Mouse (Mus musculus) heart, embryonic 15.5 days (tissue): ENCODE data around the gene Rnf157. TPM values are rescaled to one million over a fixed set of nuclear protein-coding genes. Genes with fewer than 3 reads are reported as not detected.

ENCODE experiments used
- ATAC-seq: fragments of 200-750 bp; cut with Nextera tagmentation; replicated peaks from 2 replicates; pipeline ENCODE4 v1.8.0; 2017; ENCODE audit warnings: low read depth, moderate TSS enrichment; ENCODE audit not compliant: insufficient number of reproducible peaks, insufficient read depth, low FRiP score
- H3K27ac ChIP-seq: fragments of 300-500 bp; sonication (generic); 2 replicates; pipeline ENCODE4 v1.5.1; 2015; ENCODE audit warnings: mild to moderate bottlenecking, inconsistent platforms
- H3K27me3 ChIP-seq: fragments of 300-500 bp; sonication (generic); 2 replicates; pipeline ENCODE4 v1.6.1; 2015; ENCODE audit warnings: inconsistent platforms
- H3K36me3 ChIP-seq: fragments of 300-500 bp; sonication (generic); 2 replicates; pipeline ENCODE4 v1.6.1; 2015; ENCODE audit warnings: mild to moderate bottlenecking, inconsistent platforms
- H3K4me1 ChIP-seq: fragments of 300-500 bp; sonication (generic); replicated peaks from 2 replicates; pipeline ENCODE4 v1.6.1; 2015; ENCODE audit warnings: inconsistent platforms
- H3K4me2 ChIP-seq: fragments of 300-500 bp; sonication (generic); 2 replicates; pipeline ENCODE4 v1.6.1; 2015; ENCODE audit warnings: inconsistent platforms, mild to moderate bottlenecking, moderate library complexity
- H3K4me3 ChIP-seq: fragments of 300-500 bp; sonication (generic); 2 replicates; pipeline ENCODE4 v1.5.1; 2015; ENCODE audit warnings: mild to moderate bottlenecking, inconsistent platforms
- H3K9ac ChIP-seq: fragments of 300-500 bp; sonication (generic); 2 replicates; pipeline ENCODE4 v1.6.1; 2015; ENCODE audit warnings: mild to moderate bottlenecking, inconsistent platforms
- H3K9me3 ChIP-seq: fragments of 300-500 bp; sonication (generic); replicated peaks from 2 replicates; pipeline ENCODE4 v1.6.1; 2016; ENCODE audit warnings: inconsistent platforms
- WGBS: fragments of 180-500 bp; shearing (Covaris S2); methylation state at CpG from one replicate; pipeline ENCODE4 v1.1.7; 2015; ENCODE audit warnings: mixed read lengths; 5-methylcytosine and 5-hydroxymethylcytosine counted together
- polyA plus RNA-seq: library from polyadenylated mRNA; unstranded; fragments of >200 nt; fragmentation: Nextera tagmentation; extraction: Ambion mirVana; gene quantifications from 2 replicates; pipeline ENCODE4 v1.2.1, GENCODE M21; 2015

The Rnf157 gene
- polyA plus RNA-seq, 1 experiment from 2014 or later: 7.1 TPM

DNA sequence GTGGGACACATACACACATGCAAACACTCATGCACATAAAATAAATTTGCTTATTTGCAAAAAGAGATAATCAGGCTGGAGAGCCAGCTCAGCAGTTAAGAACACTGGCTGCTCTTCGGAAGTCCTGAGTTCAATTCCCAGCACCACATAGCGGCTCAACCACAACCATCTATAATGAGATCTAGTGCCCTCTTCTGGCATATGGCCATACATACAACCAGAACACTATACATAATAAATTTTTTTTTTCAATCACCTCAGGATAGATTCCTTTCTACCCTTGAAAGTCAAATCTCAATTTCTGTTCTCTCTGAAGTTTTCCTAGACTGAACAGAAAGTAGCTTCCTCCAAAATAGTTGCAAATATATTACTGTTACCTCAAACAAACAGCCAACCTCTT, 107.4 kb downstream of the Rnf157 start:
- H3K27me3 ChIP-seq: no peaks in the 10 kb centered on the region
- ATAC-seq: no peak
- peak overlapping the region; percentile 87 for H3K4me2 ChIP-seq
- H3K36me3 ChIP-seq: peaks cover 48% of the 10 kb centered on the region
- peak overlapping the region; percentile 75 for H3K4me3 ChIP-seq
- H3K27ac ChIP-seq: no peak overlapping the region
- no peaks in the 10 kb centered on the region for H3K9me3 ChIP-seq
- peaks cover 6% of the 10 kb centered on the region for H3K4me1 ChIP-seq
- 95% methylated on average over 2 of the region's 2 CpGs for WGBS
- 0 out of 2 replicates have a peak overlapping the region, but pooled peaks have one; percentile 77 for H3K9ac ChIP-seq

DNA sequence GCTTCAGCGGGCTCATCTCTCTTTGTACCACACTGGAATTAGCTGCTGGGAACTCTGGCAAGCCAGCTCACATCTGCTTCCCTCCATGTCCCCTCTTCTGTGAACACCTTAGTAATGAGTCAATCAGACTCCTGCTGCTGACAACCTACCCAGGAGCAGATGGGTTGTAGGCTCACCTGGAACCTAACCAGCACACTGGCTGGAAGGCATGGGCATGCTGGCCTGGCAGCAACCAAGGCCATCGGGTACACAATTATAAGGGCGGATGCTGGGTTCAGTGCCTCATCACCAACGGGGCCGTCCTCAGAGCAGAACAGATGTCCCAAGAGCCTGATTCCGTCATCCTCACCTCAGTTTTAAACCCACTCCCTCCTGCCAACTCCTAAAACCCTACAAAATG, 114.2 kb downstream of the Rnf157 start:
- Histone ChIP-seq H3K27me3 (no peaks in the 10 kb centered on the region), H3K4me1 (no peaks in the 10 kb centered on the region), H3K9me3 (no peaks in the 10 kb centered on the region), H3K9ac (no peak overlapping the region), H3K27ac (no peak overlapping the region), H3K36me3 (peaks cover 77% of the 10 kb centered on the region), H3K4me3 (no peak overlapping the region), H3K4me2 (no peak overlapping the region)
- 92% methylated on average over 6 of the region's 6 CpGs for WGBS
- no peak for ATAC-seq

DNA sequence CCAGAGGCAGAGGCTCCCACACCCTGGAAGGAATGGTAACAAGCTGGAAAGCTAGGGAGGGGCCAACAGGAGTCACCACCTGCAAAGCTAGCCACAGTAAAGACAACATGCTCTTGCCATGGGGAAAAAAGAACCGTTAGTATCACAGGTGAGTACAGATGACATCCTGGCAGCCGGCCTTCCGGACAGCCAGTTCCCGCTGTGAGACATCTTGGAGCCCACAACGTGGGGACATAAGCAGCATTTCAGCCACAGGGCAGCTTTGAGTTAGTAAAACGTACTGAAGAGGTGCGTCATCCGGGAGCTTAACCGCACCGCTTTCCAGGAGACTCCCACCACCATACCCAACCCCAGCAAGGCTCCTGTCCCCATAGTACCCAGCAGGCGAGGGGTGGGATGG, 114.6 kb downstream of the Rnf157 start:
- no peak overlapping the region for H3K4me2 ChIP-seq
- H3K36me3 ChIP-seq: peaks cover 73% of the 10 kb centered on the region
- H3K27ac ChIP-seq: no peak overlapping the region
- H3K27me3 ChIP-seq: no peaks in the 10 kb centered on the region
- no peaks in the 10 kb centered on the region for H3K9me3 ChIP-seq
- no peak overlapping the region for H3K9ac ChIP-seq
- no peak for ATAC-seq
- 82% methylated on average over 11 of the region's 11 CpGs for WGBS
- H3K4me3 ChIP-seq: no peak overlapping the region
- no peaks in the 10 kb centered on the region for H3K4me1 ChIP-seq

DNA sequence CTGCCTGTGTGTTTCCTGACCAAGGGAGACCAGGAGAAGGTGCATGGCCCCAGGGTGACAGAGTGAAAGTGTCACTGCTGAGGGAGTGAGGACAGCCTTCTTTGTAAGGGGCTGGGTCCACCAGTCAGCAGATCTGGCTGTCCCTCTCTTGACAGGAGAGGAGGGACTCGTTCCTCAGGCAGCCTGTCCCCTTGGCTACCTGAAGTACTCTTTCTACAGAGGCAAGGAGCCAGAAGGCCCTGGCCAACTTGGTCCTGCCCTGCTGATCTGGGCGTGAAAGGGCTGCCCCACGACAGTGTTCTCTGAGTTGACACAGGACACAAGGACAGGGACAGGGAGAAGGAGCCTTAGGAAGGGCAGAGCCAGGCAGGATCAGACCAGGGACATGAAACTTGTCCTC, 115.8 kb downstream of the Rnf157 start:
- no peak overlapping the region for H3K9ac ChIP-seq
- peaks cover 67% of the 10 kb centered on the region for H3K36me3 ChIP-seq
- H3K4me3 ChIP-seq: no peak overlapping the region
- no peak overlapping the region for H3K27ac ChIP-seq
- 54% methylated on average over 3 of the region's 3 CpGs for WGBS
- H3K4me2 ChIP-seq: no peak overlapping the region
- H3K27me3 ChIP-seq: no peaks in the 10 kb centered on the region
- H3K4me1 ChIP-seq: no peaks in the 10 kb centered on the region
- no peak for ATAC-seq
- no peaks in the 10 kb centered on the region for H3K9me3 ChIP-seq

DNA sequence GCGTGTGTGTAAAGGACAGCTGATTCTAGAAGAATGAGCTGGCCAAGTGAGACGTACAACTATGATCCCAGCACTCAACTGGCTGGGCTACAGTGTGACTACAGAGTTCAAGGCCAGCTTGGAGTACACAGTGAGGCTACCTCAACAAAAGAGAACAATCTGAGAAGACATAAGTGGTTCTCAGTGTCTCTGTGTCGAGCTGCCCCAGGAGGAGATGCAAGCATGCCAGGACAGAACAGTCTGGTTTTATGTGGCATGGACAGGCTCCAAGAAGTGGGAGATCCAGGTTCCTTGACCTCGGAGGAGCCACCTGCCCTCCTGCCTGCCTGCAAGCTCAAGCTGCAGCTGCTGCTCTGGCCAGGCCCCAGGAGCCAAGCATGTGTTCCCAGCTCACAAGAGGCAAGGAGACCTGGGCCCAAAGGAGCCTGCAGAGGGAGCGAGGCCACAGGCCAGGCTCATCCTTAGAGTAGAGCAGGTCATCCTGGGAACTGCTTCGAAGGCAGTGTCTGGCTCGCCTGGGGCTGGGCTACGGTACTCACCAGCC, 116.6 kb downstream of the Rnf157 start:
- no peak for ATAC-seq
- Histone ChIP-seq H3K4me3 (no peak overlapping the region), H3K9ac (no peak overlapping the region), H3K4me2 (no peak overlapping the region), H3K9me3 (no peaks in the 10 kb centered on the region), H3K36me3 (peaks cover 66% of the 10 kb centered on the region), H3K27ac (no peak overlapping the region), H3K4me1 (peaks cover under 1% of the 10 kb centered on the region; the same call in 1 of the 2 replicates), H3K27me3 (no peaks in the 10 kb centered on the region)
- WGBS: 86% methylated on average over 8 of the region's 8 CpGs

DNA sequence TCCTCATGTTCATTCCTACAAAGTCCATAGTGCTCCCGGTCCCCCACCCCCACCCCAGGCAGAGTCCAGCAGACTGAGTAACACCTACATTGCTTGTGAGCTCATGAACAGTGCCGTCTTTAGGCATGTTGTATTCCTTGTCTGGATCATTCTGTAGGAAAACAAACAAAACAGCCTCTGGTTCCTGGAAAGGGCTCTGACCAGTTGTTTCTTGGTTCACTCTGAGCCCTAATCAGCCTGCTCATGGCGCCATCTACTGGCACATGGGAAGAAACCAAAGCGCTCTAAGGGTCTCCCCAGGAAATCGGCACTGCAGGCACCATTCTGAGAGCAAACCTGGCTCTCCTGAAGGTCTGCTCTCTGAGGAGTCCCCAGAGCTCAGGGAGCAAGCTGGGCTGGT, 118.5 kb downstream of the Rnf157 start:
- no peak overlapping the region for H3K4me2 ChIP-seq
- peaks cover 8% of the 10 kb centered on the region; the same call in 1 of the 2 replicates for H3K4me1 ChIP-seq
- no peak overlapping the region for H3K27ac ChIP-seq
- 29% methylated on average over 5 of the region's 5 CpGs for WGBS
- no peaks in the 10 kb centered on the region for H3K9me3 ChIP-seq
- no peak for ATAC-seq
- H3K9ac ChIP-seq: no peak overlapping the region
- no peaks in the 10 kb centered on the region for H3K27me3 ChIP-seq
- peaks cover 59% of the 10 kb centered on the region for H3K36me3 ChIP-seq
- H3K4me3 ChIP-seq: no peak overlapping the region

DNA sequence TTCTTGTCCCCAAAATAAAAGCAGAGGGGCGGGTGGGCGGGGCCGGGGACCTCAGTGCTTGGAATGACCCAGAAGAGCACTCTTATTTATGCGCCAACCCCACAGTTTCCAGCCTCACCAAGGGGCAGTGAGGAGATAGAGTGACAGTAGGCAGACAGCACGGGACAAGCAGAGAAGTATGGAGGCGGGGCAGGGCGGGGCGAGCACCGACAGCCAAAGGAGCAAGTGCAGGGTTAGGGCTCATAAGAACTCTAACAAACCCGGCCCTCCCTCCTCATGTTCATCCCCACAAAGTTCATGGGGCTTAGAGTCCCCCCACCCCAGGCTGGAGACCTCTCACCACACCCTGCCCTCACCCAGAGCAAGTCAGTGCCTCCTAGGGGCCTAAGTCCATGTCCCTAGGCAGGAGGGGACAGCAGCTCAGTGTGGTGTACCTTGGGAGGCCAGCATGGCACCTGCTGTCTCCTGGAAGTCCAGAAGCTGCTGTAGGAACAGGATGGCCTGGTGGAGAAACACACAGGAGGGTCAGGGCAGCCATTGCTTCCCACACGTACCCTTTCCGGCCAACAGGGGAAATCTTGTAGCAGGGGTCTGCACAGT, 119.2 kb downstream of the Rnf157 start:
- H3K9ac ChIP-seq: no peak overlapping the region
- WGBS: 88% methylated on average over 12 of the region's 12 CpGs
- no peak for ATAC-seq
- H3K27ac ChIP-seq: no peak overlapping the region
- H3K36me3 ChIP-seq: peaks cover 58% of the 10 kb centered on the region
- no peak overlapping the region for H3K4me2 ChIP-seq
- peaks cover 8% of the 10 kb centered on the region; the same call in 1 of the 2 replicates for H3K4me1 ChIP-seq
- H3K27me3 ChIP-seq: no peaks in the 10 kb centered on the region
- H3K4me3 ChIP-seq: no peak overlapping the region
- no peaks in the 10 kb centered on the region for H3K9me3 ChIP-seq

DNA sequence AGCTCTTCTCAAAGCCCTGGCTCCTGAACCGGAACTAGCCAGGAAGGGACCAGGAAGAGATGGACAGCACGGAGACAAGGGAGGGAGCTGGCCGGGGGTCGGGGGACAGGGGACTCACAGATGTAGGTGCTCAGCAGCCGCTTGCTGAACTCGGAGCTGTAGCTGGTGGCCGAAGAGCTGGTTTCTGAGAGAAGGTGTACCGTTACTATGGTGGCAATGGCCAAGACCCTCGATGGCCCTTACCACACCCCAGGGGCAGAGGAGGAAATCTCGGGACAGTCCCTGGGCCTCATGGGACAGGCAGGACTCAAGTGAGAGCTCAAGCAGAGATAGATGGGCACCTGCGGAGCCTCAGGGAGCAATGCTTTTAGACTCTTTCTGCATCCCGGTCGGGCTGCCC, 120.4 kb downstream of the Rnf157 start:
- Histone ChIP-seq H3K9me3 (no peaks in the 10 kb centered on the region), H3K27ac (no peak overlapping the region), H3K4me3 (no peak overlapping the region), H3K36me3 (peaks cover 68% of the 10 kb centered on the region), H3K4me2 (no peak overlapping the region), H3K27me3 (no peaks in the 10 kb centered on the region), H3K4me1 (peaks cover 8% of the 10 kb centered on the region; the same call in 1 of the 2 replicates), H3K9ac (no peak overlapping the region)
- no peak for ATAC-seq
- WGBS: 92% methylated on average over 13 of the region's 13 CpGs

DNA sequence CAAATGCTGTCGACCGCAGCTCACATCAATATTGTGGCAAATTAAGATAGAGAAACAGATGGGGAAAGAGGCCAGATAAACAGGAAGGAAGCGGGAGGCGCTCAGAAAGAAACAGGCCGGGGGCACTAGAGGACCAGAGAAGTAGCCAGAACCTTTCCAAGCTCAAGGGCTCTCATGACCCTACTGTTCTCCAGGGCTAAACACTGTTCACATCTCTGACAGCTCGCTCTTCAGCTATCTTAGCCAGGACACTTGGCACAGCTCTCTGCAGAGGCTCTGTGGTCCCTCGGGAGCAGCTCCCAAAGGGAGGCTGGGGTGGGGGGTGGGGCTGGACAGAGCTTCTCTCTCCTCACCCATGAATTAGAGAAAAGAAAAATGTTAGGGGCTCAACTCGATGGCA, 122.3 kb downstream of the Rnf157 start:
- Histone ChIP-seq H3K27me3 (peaks cover 4% of the 10 kb centered on the region; the same call in 1 of the 2 replicates), H3K4me1 (peaks cover 8% of the 10 kb centered on the region; the same call in 1 of the 2 replicates), H3K9me3 (no peaks in the 10 kb centered on the region), H3K36me3 (peaks cover 56% of the 10 kb centered on the region), H3K4me2 (no peak overlapping the region), H3K27ac (no peak overlapping the region; the same call in 1 of the 2 replicates), H3K4me3 (no peak overlapping the region), H3K9ac (no peak overlapping the region)
- ATAC-seq: no peak; the same call in 1 of the 2 replicates
- WGBS: 48% methylated on average over 8 of the region's 8 CpGs

DNA sequence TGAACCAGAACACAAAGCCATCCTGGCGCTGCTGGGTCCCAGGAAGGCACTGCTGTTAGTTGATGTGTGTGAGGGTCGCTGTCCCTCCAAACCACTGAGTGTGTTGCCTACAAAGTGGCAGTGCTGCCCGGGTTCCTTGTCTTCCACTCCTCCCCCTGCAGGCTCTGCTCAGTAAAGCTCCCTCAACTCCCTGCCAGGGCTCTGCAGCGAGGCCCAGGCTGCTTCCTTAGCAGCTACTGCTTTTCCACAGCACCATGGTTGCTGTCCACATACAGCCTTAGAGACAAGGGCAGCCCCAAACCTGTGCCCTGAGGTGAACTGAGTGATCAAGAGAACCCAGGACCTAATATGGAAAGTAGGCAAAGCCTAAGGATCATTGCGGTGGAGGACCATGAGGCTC, 125.5 kb downstream of the Rnf157 start:
- no peak overlapping the region for H3K4me2 ChIP-seq
- H3K9me3 ChIP-seq: no peaks in the 10 kb centered on the region
- H3K27ac ChIP-seq: no peak overlapping the region
- peaks cover 36% of the 10 kb centered on the region for H3K27me3 ChIP-seq
- peaks cover 39% of the 10 kb centered on the region for H3K36me3 ChIP-seq
- ATAC-seq: no peak
- WGBS: 68% methylated on average over 5 of the region's 5 CpGs
- H3K4me1 ChIP-seq: peaks cover 16% of the 10 kb centered on the region
- H3K9ac ChIP-seq: no peak overlapping the region
- H3K4me3 ChIP-seq: no peak overlapping the region
